Mouse (Mus musculus) spleen, adult 2 months (tissue): Measurements from ENCODE around the gene Meiob.

Experiments
- CTCF ChIP-seq: fragments of 200-500 bp; IDR thresholded peaks from 2 replicates; pipeline ENCODE4 v1.5.1; 2011; ENCODE audit warnings: mild to moderate bottlenecking, inconsistent platforms; ENCODE audit not compliant: insufficient read depth, insufficient read length, insufficient replicate concordance; ENCODE audit errors: extremely low read depth
- POLR2A ChIP-seq: fragments of 200-500 bp; IDR thresholded peaks from 2 replicates; pipeline ENCODE4 v1.6.1; 2011; ENCODE audit warnings: low read depth, low read length, inconsistent platforms

- TF ChIP-seq POLR2A (no peak), CTCF (no peak)
These were observed 57.7 kb downstream of the Meiob start for GRCm38 (mm10) chr17:24861785-24862184.
